Mouse (Mus musculus): ENCODE data around the gene Kif13a.
A peak's percentile ranks its signal among the peaks of the same experiment; 100 is the strongest.

The Kif13a gene

GRCm38 (mm10) chr13:46777461-46777860 is 152.2 kb downstream of the Kif13a start:
- DNase-seq (ENCODE audit: low spot score in 2 of 2): no peak

GRCm38 (mm10) chr13:46776636-46777305 is 152.9 kb downstream of the Kif13a start:
- no peak for DNase-seq (ENCODE audit: low spot score in 2 of 2)

- DNase-seq (ENCODE audit: low spot score in 2 of 2): no peak
Measured at GRCm38 (mm10) chr13:46774998-46775397, 154.7 kb downstream of the Kif13a start.

GRCm38 (mm10) chr13:46772581-46772980 is 157.1 kb downstream of the Kif13a start:
- DNase-seq (ENCODE audit: low spot score in 2 of 2): no peak

GRCm38 (mm10) chr13:46765361-46765760 is 164.3 kb downstream of the Kif13a start:
- DNase-seq (ENCODE audit: low spot score in 2 of 2): no peak

GRCm38 (mm10) chr13:46763210-46763609 is 166.5 kb downstream of the Kif13a start:
- no peak for DNase-seq (ENCODE audit: low spot score in 2 of 2)

- DNase-seq (ENCODE audit: low spot score in 2 of 2): no peak
Measured at GRCm38 (mm10) chr13:46760921-46761320, 168.7 kb downstream of the Kif13a start.

GRCm38 (mm10) chr13:46759281-46759809 is 170.3 kb downstream of the Kif13a start:
- no peak for DNase-seq (ENCODE audit: low spot score in 2 of 2)

- no peak for DNase-seq (ENCODE audit: low spot score in 2 of 2)
Measured at GRCm38 (mm10) chr13:46758627-46759026, 171.0 kb downstream of the Kif13a start.

GRCm38 (mm10) chr13:46757946-46758345 is 171.7 kb downstream of the Kif13a start:
- no peak for DNase-seq (ENCODE audit: low spot score in 2 of 2)

- DNase-seq (ENCODE audit: low spot score in 2 of 2): no peak
Measured at GRCm38 (mm10) chr13:46753294-46753693, 176.4 kb downstream of the Kif13a start.

GRCm38 (mm10) chr13:46752566-46753229 is 177.0 kb downstream of the Kif13a start:
- no peak for DNase-seq (ENCODE audit: low spot score in 2 of 2)

- DNase-seq (ENCODE audit: low spot score in 2 of 2): no peak
Measured at GRCm38 (mm10) chr13:46748138-46748873, 181.4 kb downstream of the Kif13a start.

- DNase-seq (ENCODE audit: low spot score in 2 of 2): no peak
Measured at GRCm38 (mm10) chr13:46743821-46744220, 185.8 kb downstream of the Kif13a start.

GRCm38 (mm10) chr13:46742367-46742766 is 187.3 kb downstream of the Kif13a start:
- no peak for DNase-seq (ENCODE audit: low spot score in 2 of 2)

- no peak for DNase-seq (ENCODE audit: low spot score in 2 of 2)
Measured at GRCm38 (mm10) chr13:46739426-46739825, 190.2 kb downstream of the Kif13a start.

- DNase-seq (ENCODE audit: low spot score in 2 of 2): no peak
Measured at GRCm38 (mm10) chr13:46737482-46737881, 192.2 kb downstream of the Kif13a start.

- peak in 1 of 2 experiments; percentile 11 for DNase-seq (ENCODE audit: low spot score in 2 of 2)
Measured at GRCm38 (mm10) chr13:46736479-46736865, 193.2 kb downstream of the Kif13a start.

GRCm38 (mm10) chr13:46735808-46736478 is 193.7 kb downstream of the Kif13a start:
- peak; percentile 37 to 46 for DNase-seq (ENCODE audit: low spot score in 2 of 2)

GRCm38 (mm10) chr13:46735219-46735807 is 194.4 kb downstream of the Kif13a start:
- no peak for DNase-seq (ENCODE audit: low spot score in 2 of 2)

- no peak for DNase-seq (ENCODE audit: low spot score in 2 of 2)
Measured at GRCm38 (mm10) chr13:46729998-46730397, 199.7 kb downstream of the Kif13a start.
